Mouse (Mus musculus) adipocyte (in vitro differentiated cells): ENCODE data around the gene Ctnna2.
A peak's percentile ranks its signal among the peaks of the same experiment; 100 is the strongest.

Experiments
- DNase-seq: peaks from one replicate; pipeline ENCODE4 v3.0.0-alpha.2; 2016; ENCODE audit warnings: low spot score

The Ctnna2 gene

GRCm38 (mm10) chr6:77817116-77817515 lies 162.4 kb downstream of the Ctnna2 start:
- DNase-seq = no peak

DNA sequence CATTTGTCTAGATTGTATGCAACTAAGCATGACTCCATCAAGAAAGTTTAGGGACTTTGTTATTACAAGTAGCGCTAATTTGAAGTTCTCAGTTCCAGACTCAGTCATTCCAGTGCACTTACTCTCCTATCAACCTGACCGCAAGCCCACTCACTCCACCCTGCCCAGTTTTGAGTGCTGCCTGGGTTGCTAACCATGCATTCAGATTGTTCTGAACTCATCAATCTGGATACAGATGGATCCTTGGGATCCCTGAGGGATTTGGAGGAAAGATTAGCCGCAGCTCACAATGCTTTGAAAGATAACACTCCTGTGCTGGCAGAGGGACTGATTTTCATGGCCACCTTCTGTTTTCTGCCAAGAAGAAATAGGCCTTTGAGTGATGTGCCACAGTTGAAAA lies 168.5 kb downstream of the Ctnna2 start:
- no peak for DNase-seq

DNA sequence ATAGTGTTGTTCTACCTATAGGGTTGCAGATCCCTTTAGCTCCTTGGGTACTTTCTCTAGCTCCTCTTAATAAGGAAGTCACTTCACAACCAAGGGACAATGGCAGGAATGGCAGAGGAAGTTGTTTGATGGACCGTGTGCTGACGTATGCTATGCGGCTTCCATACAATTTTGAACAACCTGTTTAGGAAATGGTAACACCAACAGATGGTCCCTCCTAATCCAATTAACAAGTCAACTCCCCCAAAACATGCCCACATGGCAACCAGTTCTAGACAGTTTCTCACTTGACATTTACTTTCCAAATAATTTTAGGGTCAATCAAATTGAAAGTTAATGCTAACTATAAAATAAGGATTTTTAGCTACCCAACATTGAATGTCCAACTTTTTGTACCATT lies 176.9 kb downstream of the Ctnna2 start:
- DNase-seq = no peak

- no peak for DNase-seq
Observed at GRCm38 (mm10) chr6:77783342-77783741, 196.2 kb downstream of the Ctnna2 start.

GRCm38 (mm10) chr6:77768357-77769103 lies 211.0 kb downstream of the Ctnna2 start:
- no peak for DNase-seq

DNA sequence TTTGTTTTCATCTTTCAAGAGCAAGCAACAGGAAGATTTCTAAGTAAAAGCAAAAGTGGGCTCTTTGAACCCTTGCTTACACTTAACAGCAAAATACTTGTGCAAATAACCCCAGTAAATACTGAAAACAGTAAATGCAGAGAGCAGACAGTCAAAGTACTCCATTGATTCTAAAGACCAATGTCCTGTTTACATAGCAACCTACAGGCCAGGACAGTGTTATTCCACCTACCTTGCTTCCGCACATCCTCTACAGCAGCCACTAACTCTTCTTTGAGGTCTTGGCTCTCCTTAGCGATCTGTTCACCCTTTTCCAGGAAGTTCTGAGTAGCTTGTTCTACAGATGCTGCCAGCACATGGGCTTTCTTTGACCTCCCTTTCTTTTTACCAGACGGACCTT lies 221.3 kb downstream of the Ctnna2 start:
- DNase-seq = no peak

DNA sequence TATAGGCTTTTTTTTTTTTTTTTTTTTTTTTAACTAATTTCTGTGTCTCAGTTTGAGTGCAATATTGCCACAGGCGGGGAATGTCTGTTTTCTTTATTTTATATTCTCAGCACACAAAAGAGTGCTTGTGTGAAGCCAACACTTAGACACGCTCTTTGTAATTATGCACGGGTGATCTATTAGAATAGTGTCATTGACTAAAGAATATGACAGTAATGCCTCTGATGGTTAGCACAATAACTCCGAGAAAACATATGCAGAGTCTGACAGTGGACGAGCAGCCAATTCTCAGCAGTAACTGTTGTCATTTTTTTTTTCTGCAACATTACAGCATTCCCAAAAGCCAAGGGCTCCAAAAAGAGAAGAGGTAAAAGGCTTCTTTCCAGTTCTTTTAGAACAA lies 234.1 kb downstream of the Ctnna2 start:
- DNase-seq = no peak

DNA sequence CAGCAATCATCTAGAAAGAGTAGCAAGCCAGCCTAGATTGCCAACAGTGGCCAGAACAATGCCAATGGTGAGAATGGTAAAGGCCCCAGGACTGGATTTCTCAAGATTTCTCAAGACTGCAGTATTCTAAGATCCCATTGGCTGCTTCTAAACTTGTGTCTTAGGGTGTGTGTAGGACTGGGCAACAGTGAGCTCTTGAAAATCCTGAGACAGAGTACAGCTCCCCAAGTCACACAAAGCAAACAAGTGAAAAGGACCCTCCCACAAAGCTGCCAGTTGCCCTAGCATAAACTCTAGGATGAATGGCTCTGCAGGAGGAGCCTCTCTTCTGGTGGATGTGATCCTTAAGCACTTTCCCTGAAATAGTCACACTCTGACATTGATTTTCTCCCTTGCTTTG lies 235.8 kb downstream of the Ctnna2 start:
- no peak for DNase-seq

GRCm38 (mm10) chr6:77742988-77743387 lies 236.5 kb downstream of the Ctnna2 start:
- DNase-seq = no peak

DNA sequence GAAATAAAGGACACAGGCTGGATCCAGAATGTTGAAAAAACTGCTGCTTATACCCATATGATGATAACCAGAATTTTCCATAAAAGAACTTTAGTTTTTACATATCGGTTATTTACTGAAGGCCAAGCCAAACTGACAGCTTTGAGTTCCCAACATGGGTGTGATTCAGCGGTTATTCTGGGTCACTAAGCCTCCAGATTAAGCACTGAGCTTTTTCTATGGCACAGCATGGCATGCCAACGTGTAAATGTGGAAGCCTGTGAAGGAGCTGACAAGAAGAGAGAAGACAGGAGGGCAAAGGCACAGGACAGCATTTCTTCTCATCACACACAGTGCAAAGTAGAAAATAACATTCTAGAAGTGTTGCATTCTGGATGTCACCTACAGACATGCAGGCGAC lies 240.9 kb downstream of the Ctnna2 start:
- no peak for DNase-seq

GRCm38 (mm10) chr6:77724952-77725299 lies 254.6 kb downstream of the Ctnna2 start:
- no peak for DNase-seq

- DNase-seq = no peak
Observed at GRCm38 (mm10) chr6:77724042-77724951, 255.2 kb downstream of the Ctnna2 start.

GRCm38 (mm10) chr6:77694093-77694492 lies 285.4 kb downstream of the Ctnna2 start:
- no peak for DNase-seq

- DNase-seq = no peak
Observed at GRCm38 (mm10) chr6:77687173-77687572, 292.3 kb downstream of the Ctnna2 start.

DNA sequence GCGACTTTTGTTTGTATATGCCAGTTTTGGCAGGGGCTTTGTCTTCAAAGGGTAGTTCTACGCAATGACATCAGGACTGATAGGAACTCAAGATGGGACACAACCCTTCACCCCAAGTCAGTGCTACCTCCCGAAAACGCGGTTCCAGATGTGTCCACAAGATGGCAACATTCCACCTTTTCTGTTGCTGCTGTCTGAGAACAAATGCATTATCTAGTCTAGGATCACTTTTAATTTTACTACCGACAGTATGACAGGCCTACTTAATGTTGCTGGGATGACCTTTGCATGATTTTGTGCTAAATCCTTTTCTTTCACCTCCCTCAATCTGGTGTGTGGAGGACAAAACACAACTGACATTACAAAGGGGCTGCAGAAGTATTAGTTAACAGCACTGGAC lies 329.4 kb downstream of the Ctnna2 start:
- DNase-seq = peak; percentile 12

- DNase-seq = no peak
Observed at GRCm38 (mm10) chr6:77644591-77644990, 334.9 kb downstream of the Ctnna2 start.

GRCm38 (mm10) chr6:77638784-77639183 lies 340.7 kb downstream of the Ctnna2 start:
- no peak for DNase-seq

GRCm38 (mm10) chr6:77633997-77634396 lies 345.5 kb downstream of the Ctnna2 start:
- DNase-seq = peak; percentile 42

GRCm38 (mm10) chr6:77628573-77629192 lies 350.8 kb downstream of the Ctnna2 start:
- peak; percentile 40 for DNase-seq

DNA sequence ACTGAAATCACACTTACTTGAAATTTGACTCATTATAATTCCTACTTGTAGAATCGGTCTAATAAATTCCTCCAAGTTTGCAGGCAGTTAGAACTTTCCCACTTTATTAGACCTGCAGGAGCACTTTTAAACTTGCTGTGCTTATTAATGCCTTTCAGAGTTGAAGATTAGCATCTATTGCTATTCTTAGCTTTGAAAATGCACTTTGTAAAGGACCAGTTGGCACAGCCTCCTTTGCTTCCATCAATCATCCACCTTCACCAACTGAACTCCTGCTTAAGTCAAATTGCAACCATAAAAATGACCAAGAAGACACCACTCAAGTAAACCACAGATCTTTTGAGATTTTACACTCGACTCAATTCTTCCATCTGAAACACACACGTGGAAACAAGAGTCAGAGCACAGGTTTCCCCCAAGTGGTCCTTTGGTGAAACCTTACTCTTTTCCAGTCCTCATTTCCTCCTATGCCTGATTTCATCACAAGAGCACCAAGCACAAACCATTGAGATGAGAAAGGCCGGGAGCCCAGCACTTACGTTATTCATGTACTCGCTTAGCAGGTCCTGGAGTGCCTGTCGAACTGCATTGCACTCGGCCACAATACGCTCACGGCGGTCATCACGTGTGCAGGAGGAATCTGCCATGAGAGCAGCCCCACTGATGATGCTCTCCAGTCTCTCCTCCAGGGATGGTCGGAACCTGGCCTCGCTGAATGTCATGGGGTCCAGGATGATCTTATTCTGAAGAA lies 374.7 kb downstream of the Ctnna2 start:
- no peak for DNase-seq

DNA sequence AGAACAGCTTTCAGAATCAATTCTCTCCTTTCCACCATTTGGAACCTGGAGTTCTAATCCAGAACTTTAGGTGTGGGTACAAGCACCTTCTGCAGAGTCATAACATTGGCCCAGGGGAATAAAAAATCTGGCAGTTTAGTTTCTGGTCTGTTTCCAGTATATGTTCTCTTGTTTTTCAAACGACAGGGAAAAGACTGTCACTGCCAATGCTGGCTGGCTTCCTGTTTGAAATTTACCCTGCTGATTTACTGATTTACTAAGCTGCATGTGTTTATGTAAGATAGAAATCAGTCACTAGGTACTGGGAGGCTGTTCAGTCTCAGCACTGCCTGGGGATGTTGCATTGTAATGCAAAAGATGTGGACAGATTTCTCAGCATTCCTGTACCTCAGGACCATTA lies 375.6 kb downstream of the Ctnna2 start:
- DNase-seq = no peak

GRCm38 (mm10) chr6:77599244-77599643 lies 380.3 kb downstream of the Ctnna2 start:
- DNase-seq = no peak
